Mouse (Mus musculus) olfactory bulb, adult 2 months (tissue): ENCODE measurements around the gene Dars.

ENCODE experiments used
- CTCF ChIP-seq: fragments of 200-500 bp; IDR thresholded peaks from 2 replicates; pipeline ENCODE4 v1.5.1; 2012; ENCODE audit warnings: low read depth, mild to moderate bottlenecking, low read length, moderate library complexity; ENCODE audit not compliant: insufficient read depth
- POLR2A ChIP-seq: fragments of 200-500 bp; IDR thresholded peaks from 2 replicates; pipeline ENCODE4 v1.6.1; 2012; ENCODE audit warnings: mild to moderate bottlenecking, low read depth, low read length, moderate library complexity; ENCODE audit not compliant: insufficient read depth

DNA sequence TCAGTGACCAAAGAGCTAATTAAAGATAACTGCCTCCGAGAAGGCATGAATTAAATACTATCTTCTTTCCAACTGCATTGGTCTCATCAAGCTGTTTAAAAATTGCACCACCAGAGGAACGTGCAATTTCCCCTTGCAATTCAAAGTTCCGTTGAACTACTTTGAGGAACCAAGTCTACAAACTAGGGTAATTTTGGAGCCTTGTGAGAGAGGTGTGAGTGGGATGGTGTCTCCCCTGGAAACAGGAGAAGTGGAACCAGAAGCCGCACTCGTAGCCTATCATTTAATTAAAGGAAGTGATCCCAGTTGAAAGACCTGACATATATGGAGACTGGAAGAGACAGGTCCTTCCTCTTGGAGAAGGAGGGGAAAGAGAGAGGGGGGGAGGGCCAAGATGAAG is 46.3 kb upstream of the Dars start:
- TF ChIP-seq CTCF (no peak), POLR2A (no peak)
